Mouse (Mus musculus) CD4-positive helper T cell, adult 2 months (primary cell): ENCODE measurements around the gene Golt1a.

Experiments used
- DNase-seq: peaks from one replicate; pipeline ENCODE4 v3.0.0-alpha.2; 2012; ENCODE audit warnings: low read depth, missing footprints, low spot score

Gene Golt1a

DNA sequence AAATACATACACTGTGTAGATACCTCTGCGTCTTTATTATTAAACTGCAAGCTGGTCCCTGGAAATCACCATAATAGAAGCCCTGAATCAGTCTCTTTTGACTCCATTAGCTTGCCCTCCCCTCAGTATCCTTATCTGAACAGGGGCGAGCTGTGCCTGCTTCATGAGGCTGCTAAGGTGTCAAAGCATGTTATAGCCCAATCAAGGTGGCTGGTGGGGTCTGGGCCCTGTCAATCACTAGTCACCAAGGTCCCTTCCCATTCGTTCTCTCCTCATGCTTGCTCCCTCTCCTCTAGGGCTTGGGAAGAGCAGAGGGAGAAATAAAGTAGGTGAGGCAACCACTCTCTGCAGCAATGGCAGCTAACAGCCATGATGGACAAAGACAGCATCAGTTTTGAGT lies 37.6 kb downstream of the Golt1a start:
- no peak for DNase-seq

DNA sequence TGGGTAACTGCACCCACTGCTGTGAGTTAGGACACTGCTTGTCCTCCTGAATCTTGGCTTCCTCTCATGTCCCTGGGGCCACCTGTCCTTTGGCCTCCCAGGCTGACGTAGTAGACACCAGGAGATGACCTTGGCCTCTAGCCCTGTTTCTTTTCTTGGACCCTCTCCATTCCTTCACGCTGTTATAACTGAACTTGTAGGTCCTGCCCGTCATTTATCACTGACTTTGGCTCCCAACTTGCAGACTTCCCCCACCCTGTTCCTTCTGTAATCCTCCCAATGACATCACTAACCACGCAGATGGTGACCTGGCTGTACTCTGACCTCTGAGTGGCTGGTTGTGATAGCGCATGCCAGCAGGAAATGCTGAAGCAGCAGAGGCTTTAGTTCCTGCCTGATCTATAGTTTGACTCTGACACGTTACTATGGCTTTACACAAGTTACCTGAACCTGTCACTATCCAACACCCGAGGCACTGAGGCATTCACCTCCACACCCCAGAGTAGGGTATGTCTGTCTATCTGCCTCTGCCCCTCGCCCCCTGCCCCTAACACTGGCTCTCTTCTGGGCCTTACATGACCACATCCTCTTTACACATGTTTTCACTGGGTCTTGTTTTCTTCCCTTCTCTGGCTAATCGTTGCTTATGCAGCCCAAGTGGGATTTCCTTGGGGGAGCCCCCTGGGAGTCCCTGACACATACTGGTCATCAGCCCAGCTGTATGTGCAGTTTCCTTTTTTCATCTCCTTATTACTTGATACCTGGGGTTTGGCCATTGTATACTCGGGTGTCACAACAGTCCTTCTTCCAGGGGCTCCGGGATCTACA lies 38.3 kb downstream of the Golt1a start:
- no peak for DNase-seq

DNA sequence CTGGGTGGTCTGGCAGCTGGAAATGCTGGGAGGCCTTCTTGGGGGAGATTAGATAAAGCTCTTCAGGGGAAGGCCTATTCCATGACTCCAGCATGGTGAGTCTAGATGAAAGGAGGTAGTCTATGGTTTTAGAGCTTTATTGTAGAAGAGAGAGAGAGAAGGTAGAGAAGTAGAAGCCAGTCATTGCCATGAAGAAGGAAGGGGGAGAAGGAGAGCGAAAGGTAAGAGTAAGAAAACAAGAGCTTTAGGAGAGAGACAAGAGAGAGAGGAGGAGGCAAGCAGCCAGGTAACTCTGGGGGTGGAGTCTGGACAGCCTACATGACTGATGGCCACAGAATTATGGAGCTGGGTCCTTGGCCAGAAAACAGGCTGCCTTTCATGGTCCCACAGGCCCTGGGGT lies 40.6 kb downstream of the Golt1a start, which contains the start of gene Ren1:
Ren1 (plus strand) TSS at position 301 of the 400 bp plus-strand sequence.
- DNase-seq = no peak

DNA sequence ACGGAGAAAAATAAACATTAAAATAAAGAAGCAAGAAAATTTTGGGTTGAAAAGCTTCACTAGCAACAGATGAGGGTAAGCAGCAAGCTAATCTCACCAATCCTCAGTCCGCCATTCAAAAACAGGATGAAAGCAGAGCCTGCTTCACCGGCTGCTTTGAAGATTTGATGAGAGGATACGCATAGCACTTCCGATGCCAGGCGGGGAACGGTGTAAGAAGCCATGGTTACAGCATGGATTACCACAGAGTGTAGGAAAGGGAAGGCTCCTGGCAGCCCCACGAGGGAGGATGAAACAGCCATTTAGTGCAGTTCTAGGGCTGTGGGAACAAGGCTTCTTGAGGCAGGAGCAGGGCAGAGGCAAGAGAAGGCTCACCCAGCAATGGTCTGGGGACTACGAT lies 42.2 kb downstream of the Golt1a start:
- no peak for DNase-seq

DNA sequence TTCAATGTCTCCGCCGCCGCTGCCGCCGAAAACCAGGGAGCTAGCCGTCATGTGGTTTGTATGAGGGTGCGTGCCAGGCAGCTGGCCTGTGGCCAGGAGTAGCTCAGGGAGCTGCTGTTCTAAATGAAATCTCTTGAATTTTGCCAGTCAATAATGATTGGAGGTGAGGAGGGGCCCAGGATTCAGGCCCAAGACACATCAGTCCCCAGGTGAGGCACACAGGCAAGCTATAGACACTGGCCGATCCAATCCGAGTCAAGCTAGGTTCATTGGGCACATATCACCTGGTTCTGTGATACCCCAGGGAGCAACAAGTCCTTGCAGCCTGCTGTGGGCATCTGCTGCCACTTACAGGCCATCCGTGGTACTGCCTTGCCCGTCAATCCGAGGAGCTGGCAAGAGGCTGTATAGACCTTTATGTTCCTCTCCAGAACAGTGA lies 43.8 kb downstream of the Golt1a start:
- peak; percentile 41 for DNase-seq

DNA sequence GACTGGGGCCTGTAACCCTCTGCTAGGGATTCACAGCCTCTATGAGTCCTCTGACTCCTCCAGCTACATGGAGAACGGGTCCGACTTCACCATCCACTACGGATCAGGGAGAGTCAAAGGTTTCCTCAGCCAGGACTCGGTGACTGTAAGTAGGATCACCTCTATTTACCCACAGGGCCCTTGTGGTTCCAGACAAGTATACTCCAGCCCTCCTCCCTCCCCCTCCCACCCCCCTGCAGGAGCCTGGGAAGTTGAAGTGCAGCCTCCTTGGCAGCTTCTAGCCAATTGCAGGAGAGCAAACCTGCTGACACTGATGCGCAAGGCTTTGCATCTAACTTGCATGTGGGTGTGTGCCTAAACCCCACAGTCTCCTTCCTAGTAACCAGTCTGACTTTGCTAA lies 45.9 kb downstream of the Golt1a start:
- DNase-seq = no peak

DNA sequence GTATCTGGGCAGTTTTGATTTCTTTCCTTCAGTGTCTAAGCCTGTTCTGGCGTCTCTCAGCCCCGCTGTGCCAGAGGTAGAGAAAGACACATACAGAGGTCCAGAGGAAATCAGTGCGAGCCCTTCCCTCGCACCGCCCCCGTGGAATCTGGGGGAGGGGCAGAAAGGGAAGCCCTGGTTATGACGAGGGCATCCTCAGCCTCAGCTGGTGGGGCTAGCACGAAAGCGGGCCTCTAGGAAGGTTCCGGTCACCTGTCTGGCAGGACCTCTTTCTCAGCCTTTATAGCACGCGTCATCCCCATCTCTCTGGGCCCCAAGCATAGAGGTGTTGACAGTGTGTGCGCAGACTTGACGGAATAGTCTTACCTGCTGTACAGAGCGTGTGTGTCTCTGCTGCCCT lies 46.3 kb downstream of the Golt1a start:
- no peak for DNase-seq

DNA sequence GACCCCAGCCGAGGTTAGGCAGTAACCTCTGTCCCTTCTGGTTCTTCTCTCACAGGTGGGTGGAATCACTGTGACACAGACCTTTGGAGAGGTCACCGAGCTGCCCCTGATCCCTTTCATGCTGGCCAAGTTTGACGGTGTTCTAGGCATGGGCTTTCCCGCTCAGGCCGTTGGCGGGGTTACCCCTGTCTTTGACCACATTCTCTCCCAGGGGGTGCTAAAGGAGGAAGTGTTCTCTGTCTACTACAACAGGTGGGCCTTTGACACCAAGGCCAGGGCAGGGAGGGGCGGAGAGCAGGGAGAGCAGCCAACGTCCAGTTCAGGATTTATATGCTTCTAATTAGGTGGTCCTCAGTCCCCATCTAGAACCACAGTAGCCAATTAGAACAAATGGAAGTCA lies 46.7 kb downstream of the Golt1a start:
- DNase-seq = no peak

DNA sequence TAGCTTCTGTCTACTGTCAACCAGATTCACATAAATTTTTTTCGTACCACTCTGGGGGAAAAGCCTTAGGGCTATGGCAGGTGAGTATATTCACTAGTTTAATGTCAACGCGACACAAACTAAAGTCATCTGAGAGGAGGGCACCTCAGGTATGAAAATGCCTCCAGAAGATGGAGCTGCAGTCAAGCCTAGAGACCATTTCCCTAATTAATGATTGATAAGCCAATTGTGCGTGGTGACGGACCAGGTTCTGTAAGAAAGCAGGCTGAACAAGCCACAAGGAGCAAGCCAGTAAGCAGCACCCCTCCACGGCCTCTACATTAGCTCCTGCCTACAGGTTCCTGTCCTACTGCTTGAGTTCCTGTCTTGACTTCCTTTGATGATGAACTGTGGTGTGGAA lies 51.4 kb downstream of the Golt1a start:
- no peak for DNase-seq

DNA sequence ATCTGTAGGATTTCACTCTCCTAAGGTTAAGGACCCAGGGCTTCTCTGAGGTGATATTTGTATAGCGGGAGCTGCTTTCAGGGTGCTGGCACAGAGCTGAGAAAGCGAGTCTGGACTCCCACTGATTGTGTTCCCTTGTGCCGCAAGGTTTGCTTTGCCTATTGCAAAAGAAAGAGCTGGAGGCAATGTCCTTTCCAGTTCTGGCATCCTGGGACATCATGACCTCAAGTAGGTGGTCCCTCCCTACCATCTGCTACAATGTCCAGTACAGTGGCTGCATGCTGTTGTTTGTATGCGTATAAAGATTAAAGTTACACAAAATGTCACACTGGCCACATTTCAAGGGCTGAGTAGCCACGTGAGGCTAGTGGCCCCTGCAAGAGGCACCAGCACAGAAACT lies 52.5 kb downstream of the Golt1a start:
- DNase-seq = no peak

DNA sequence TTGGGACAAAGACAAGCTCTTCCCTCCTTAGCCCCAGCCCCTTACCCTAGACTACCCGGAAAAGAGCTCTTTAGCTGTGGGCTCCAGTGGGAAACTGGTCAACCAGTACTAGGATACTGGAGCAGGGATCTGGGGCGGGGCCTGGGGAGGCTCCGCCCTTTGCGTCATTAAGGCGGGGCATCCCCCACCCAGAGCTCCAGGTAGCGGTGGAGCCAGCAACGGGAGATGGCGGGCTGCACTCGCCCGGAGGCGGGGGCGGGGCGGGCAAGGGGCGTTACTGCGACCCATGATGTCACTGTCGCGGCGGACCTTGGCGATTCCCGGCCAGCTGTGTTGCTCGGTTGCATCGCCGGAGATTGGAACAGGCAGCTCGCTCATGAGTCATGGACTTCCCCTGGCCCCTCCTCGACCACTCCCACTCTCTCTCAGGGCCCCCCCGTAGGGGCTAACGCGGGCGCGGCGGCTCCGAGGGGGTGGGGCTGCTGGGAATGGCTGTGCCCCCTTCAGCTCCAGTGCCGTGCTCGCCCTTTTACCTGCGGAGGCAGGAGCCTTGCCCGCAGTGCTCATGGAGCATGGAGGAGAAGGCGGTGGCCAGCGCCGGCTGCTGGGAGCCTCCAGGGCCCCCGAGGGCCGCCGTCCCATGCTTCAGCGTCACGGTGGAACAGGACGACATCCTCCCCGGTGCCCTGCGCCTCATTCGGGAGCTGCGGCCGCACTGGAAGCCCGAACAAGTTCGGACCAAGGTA lies 53.8 kb downstream of the Golt1a start, which contains the start of gene Etnk2:
Etnk2 (plus strand) TSS at position 297 of the 746 bp plus-strand sequence.
- DNase-seq = peak; percentile 43

DNA sequence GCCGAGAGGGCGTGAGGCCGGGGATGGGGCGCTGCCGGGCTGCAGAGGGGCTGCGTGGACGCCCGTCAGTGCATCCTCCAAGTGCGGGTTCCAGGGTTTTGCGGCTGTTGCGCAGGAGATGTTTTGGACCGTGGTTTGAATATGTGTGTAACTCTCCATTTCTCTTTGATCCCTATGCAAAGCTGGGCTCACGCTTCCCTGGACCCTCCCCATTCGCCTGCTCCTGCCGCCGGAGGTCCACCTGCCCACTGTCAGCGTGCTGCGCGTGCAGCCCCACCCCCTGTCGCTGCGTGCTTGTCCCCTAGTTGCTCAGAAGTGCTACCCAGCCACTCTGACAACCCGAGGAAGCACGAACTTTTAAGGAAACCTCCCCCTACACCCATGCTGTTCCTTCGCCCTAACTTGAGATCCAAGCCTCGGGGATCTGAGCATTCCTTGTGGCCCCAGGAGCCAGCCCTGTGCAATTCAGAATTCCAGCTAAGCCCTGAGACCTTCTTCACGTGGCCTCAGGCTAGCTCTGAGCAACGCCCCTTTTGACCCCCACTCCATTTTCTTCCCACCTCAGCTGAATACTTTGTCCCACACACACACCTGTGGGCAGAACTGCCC lies 54.5 kb downstream of the Golt1a start:
- DNase-seq = no peak

DNA sequence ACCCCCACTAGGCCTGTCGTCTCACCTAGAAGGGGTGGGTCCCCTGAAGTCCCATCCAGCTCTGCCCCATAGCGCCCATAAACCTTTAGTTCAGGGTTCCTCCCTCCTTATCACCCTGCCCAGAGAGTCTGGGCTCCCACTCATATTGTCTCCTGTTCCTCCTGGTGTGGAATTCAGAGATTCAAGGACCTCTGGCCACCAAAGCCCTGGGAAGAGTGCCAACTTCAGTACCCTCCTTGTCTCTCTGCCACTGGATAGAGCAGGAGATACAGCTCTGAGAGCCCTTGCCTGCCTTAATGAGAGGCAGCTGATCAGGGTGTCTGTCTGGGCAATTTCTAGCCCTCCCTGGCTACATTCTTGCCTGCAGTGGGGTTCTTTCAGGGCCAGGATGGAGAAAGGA lies 55.3 kb downstream of the Golt1a start:
- DNase-seq = no peak

DNA sequence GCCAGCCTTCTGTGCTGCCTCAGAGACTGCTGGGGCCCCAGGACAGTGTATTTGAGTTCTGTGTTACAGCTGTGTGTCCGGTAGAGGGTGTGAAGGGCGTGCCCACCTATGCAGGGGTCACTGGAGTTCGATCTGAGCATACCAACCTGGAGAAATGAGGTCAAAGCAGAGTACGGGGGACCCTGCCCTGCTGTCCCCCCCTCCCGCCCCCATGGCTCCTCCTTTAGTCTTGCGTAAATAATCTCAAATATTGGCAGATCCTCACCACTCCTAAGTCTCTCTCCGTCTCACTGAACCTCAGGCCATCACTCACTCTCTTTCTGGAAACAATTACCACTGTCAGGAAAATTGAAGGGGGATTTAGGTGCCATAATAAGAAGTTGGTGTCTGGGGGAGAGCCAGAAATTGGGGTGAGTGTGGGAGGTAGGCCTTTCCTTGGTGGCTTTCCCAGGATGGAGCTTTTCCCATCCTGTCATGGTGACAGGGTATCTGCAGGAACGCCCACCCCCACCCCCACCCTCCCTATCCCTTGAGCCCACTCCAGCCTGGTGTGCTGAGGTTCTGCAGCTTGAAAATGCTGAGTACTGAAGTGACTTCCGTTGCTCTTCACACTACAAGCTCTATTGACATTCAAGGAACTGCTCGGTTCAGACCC lies 57.5 kb downstream of the Golt1a start:
- no peak for DNase-seq

DNA sequence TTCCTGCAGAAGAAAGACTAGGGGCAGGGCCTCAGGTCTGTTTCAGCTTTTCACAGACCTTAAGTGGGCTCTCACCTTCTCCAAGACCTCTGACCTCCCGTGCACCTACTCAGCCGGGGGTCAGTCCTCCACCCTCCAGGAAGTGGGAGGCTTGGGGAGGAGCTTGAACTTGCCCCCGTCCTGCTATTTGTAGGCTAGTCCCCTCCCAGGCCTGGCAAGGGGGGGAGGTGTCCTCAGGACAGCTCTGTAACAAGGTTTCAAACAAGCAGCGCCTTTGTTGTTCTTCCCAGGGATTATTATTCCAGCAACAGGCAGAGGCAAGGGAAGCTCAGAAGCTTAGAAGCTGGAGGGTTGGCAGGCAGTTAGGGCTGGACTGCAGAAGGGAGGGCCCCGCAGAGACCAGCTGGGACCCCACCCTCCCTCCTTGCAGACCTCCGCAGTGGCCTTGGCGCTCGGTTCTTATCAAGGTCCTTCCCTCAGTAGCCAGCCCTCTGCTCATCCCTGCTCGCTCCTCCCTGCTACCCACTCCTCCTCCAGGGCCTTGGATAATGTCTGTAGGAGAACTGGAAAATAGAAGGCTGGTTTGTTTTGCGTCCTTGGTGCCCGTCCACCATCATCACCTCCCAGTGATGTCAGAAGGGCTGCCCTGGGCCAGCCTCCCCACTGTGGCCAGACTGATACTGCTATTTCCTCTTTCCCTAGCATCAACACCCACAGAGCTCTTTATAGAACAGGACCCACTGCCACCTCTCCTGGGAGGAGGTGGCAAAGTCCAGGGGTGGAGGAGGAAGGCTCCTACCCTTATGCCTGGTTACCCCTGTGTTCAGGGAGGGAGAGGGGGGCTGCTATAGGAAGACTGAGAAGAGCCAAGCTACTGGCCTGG lies 58.2 kb downstream of the Golt1a start:
- DNase-seq = no peak

DNA sequence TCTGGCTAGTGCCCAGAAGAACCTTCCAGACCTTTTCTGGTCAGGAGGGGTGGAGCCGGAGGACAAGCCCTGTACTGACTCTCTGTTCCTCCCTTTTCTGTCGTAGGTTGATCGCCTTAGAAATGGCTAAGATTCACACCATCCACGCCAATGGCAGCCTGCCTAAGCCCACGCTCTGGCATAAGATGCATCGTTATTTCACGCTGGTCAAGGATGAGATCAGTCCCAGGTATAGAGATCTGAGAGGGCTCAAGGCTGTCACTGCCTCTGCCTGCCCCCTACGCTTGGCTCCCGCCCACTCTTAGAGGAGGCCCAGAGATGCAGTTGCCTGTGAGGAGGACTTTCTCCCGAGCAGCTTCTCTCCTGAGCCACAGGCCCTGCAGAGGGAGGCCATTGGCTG lies 59.0 kb downstream of the Golt1a start:
- DNase-seq = no peak

DNA sequence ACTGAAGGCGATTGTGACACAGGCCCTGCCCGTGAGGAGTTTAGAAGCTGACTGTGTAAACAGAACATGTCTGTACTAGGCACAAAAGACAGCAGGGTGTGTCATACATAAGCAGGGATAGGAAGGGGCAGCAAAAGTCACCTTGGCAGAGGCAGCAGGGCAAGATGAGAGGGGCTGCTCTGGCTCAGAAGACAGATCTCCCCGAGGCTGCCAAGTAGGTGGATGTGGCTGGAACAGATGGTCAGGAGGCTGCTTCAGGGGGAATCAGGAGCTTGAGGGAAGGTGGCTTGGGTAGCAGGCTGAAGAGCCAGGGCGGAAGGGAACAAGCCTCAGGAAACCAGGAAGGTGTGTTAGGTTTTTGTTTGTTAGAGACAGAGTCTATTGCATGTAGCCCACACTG lies 60.8 kb downstream of the Golt1a start:
- DNase-seq = no peak

DNA sequence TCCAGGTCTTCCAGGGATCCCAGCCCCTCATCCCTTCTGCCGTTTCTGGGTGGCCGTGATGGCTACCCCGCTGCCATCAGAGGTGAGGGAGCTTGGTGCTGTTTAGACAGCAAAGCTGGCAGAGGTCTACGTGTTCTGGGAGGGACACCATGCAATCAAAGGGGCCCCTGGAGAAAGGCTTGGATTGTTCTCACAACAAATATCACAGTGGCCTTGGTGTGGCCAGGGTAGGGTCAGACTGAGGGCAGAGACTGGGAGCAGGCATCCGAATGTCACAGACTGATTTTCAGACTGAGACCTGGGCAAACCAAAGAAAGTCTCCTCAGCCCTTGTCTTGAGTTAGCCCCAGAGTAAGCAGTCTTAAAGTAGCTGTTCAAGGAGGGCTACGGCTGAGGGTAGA lies 61.8 kb downstream of the Golt1a start:
- DNase-seq = no peak

DNA sequence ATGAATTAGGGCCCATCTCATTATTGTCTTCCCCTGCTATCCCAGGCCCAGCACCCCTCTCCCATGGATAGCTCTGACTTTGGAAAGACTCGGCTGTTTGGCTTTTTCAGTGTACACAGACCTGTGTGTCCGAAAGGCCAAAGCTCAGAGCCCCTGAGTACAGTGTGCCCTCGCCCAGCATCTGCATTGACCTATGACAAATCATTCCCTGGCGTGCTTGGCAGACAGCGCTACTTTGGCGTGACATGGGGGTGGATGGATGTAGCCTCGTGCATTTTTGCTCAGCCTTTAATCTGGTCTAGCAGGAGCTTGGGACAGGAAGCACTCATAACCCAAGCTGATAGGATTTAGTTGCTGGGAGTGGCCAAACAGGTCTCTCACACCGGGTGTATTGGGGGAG lies 62.5 kb downstream of the Golt1a start:
- DNase-seq = no peak
